Mouse (Mus musculus) bone marrow, adult 2 months (tissue): Measurements from ENCODE around the gene Elmo1.

Experiments
- CTCF ChIP-seq: fragments of 200-500 bp; IDR thresholded peaks from 2 replicates; pipeline ENCODE4 v1.5.1; 2011; ENCODE audit warnings: low read length, control low read depth; ENCODE audit not compliant: control insufficient read depth, insufficient read depth
- POLR2A ChIP-seq: fragments of 200-500 bp; IDR thresholded peaks from 2 replicates; pipeline ENCODE4 v1.6.1; 2011; ENCODE audit warnings: low read depth, mild to moderate bottlenecking, control low read depth, low read length, borderline replicate concordance; ENCODE audit not compliant: control insufficient read depth

DNA sequence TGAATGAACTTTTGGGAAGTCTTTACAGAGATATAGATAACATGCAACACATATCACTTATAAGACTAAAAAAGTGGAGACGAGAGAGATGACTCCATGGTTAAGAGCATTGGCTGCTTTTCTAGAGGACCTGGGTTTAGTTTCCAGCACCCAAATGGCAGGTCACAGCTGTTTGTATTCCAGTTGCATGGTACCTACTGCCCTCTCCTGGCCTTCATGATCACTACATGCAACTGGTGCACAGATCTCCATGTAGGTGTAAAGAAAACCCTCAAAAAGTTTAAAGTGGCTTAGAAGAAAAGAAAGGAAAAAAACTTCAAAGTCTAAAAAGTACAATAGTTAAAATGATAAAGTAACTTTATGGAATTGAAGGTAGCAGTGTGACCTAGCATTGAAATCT, 172.8 kb downstream of the Elmo1 start:
- TF ChIP-seq POLR2A, result no peak
- TF ChIP-seq CTCF, result 0 out of 2 replicates have a peak, but pooled peaks have one; percentile 5
